Mouse (Mus musculus) cerebellum, adult 2 months (tissue): ENCODE data around the gene Stard3.

ENCODE experiments used
- CTCF ChIP-seq: fragments of 200-500 bp; IDR thresholded peaks from 2 replicates; pipeline ENCODE4 v1.5.1; 2011; ENCODE audit warnings: low read depth, mild to moderate bottlenecking, control low read depth, low read length, moderate library complexity, borderline replicate concordance; ENCODE audit not compliant: insufficient read depth
- POLR2A ChIP-seq: fragments of 200-500 bp; IDR thresholded peaks from 2 replicates; pipeline ENCODE4 v1.6.1; 2011; ENCODE audit warnings: low read length, control low read depth, borderline replicate concordance; ENCODE audit not compliant: insufficient read depth

DNA sequence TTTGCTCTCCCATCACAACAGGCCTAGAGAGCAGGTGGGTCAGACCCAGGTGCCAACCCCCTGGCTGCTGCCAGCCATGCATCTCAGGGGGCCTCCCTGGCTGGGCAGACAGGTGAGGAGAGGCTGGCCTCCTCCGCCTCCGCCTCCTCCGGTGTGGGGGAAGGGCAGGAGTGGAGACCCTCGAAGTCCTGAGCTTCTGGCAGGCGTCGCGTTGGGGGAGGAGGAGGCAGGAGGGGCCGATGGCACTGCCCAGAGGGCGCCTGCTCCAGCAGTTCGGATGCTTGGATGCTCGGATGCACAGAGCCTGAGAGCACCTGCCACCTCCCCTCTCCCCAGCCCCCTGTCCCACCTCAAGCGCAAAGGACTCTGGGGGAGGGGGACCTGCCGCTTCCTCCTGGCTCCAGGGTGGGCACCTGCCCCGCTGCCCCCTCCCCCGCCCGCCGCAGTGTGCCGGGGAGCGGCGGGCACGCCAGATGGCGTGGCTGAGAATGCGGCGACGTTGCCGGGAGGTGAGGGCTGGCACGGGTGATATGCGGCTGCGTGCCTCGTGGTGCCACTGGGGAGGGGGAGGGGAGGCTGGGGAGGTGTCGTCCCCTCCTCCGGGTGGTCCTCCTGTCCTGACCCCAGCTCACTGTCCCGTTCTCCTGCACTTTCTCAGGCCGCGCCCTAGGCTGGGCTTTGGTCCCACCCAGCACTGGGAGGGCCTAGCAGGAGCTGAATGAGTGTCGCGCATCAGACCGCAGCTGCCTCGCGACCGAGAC is 24.0 kb upstream of the Stard3 start:
- TF ChIP-seq CTCF (no peak), POLR2A (0 out of 2 replicates have a peak, but pooled peaks have one; percentile 7)
